Mouse (Mus musculus) liver, embryonic 11.5 days (tissue): ENCODE data around the gene Timm23. TPM values are rescaled to one million over a fixed set of nuclear protein-coding genes. Genes with fewer than 3 reads are reported as not detected.

ENCODE experiments used
- ATAC-seq: fragments of 200-750 bp; cut with Nextera tagmentation; replicated peaks from 2 replicates; pipeline ENCODE4 v1.8.0; 2017; ENCODE audit warnings: moderate number of reproducible peaks, mild to moderate bottlenecking, moderate TSS enrichment, moderate library complexity; ENCODE audit not compliant: low FRiP score
- DNase-seq: peaks from one replicate; pipeline ENCODE4 v3.0.0-alpha.2; 2017; ENCODE audit warnings: low spot score
- H3K27ac ChIP-seq: fragments of 300-500 bp; sonication (generic); 2 replicates; pipeline ENCODE4 v1.5.1; 2014; ENCODE audit warnings: mild to moderate bottlenecking, low read depth, low read length, control low read depth
- H3K27me3 ChIP-seq: fragments of 300-500 bp; sonication (generic); replicated peaks from 2 replicates; pipeline ENCODE4 v1.6.1; 2014; ENCODE audit warnings: low read length, mixed read lengths; ENCODE audit not compliant: control insufficient read depth, insufficient read depth
- H3K36me3 ChIP-seq: fragments of 300-500 bp; sonication (generic); 2 replicates; pipeline ENCODE4 v1.6.1; 2014; ENCODE audit warnings: mild to moderate bottlenecking, low read length, moderate library complexity, mixed read lengths; ENCODE audit not compliant: control insufficient read depth, insufficient read depth
- H3K4me1 ChIP-seq: fragments of 300-500 bp; sonication (generic); replicated peaks from 2 replicates; pipeline ENCODE4 v1.6.1; 2014; ENCODE audit warnings: low read length, mixed read lengths; ENCODE audit not compliant: control insufficient read depth, insufficient read depth
- H3K4me2 ChIP-seq: fragments of 300-500 bp; sonication (generic); 2 replicates; pipeline ENCODE4 v1.6.1; 2014; ENCODE audit warnings: mild to moderate bottlenecking, control low read depth, moderate library complexity
- H3K4me3 ChIP-seq: fragments of 300-500 bp; sonication (generic); 2 replicates; pipeline ENCODE4 v1.5.1; 2014; ENCODE audit warnings: low read depth, low read length, control low read depth
- H3K9ac ChIP-seq: fragments of 300-500 bp; sonication (generic); 2 replicates; pipeline ENCODE4 v1.6.1; 2014; ENCODE audit warnings: low read depth, low read length, control low read depth
- H3K9me3 ChIP-seq: fragments of 300-500 bp; sonication (generic); 2 replicates; pipeline ENCODE4 v1.6.1; 2016; ENCODE audit warnings: low read length, inconsistent platforms, mixed read lengths; ENCODE audit not compliant: control insufficient read depth
- WGBS: fragments of 180-500 bp; shearing (Covaris S2); extraction: QIAGEN DNeasy Blood & Tissue Kit; methylation state at CpG from one replicate; pipeline ENCODE4 v1.1.7; 2014; 5-methylcytosine and 5-hydroxymethylcytosine counted together
- polyA plus RNA-seq: library from polyadenylated mRNA; unstranded; fragments of >200 nt; fragmentation: Nextera tagmentation; extraction: Ambion mirVana; gene quantifications from 2 replicates; pipeline ENCODE4 v1.2.1, GENCODE M21; 2014

The Timm23 gene
- polyA plus RNA-seq, 1 experiment from 2014 or later, result 425 TPM

- no peak for DNase-seq
Measured at GRCm38 (mm10) chr14:32168653-32169231, 33.0 kb downstream of the Timm23 start.

DNA sequence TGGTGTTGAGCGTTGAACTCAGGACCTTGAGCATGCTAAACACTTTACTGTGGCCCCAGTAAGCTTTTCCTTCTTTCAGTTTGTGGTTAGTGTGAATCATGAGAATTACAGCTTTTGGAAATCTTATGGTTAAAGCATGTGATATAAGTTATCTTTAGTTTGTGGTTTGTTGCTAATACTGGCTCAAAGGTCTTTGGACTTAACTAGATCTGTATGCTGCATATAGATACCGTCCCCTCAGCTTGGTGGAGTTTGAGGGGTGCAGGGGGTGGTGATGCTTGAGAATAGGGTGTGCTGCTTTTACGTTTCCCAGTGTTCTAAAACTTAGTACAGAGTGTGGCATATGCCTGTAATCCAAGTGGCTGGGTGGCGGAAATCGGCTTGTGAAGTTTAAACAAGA lies 34.4 kb downstream of the Timm23 start:
- ATAC-seq, result peak; percentile 34; the same call in 1 of the 2 replicates
- H3K9ac ChIP-seq, result peak overlapping the region; percentile 49; the same call in 1 of the 2 replicates

More at GRCm38 (mm10) chr14:32168653-32169231, 33.0 kb downstream of the Timm23 start:
- peak; percentile 86 for ATAC-seq
- Histone ChIP-seq H3K36me3 (peaks cover 15% of the 10 kb centered on the region), H3K4me2 (peak overlapping the region; percentile 91), H3K4me3 (peak overlapping the region; percentile 52), H3K4me1 (peaks cover 50% of the 10 kb centered on the region), H3K9me3 (no peaks in the 10 kb centered on the region), H3K27ac (peak overlapping the region; percentile 95), H3K27me3 (no peaks in the 10 kb centered on the region), H3K9ac (0 out of 2 replicates have a peak overlapping the region, but pooled peaks have one; percentile 25)
- WGBS, result 40% methylated on average over 3 of the region's 3 CpGs

GRCm38 (mm10) chr14:32166840-32167239 lies 34.9 kb downstream of the Timm23 start:
- DNase-seq, result no peak
- peak overlapping the region; percentile 91 for H3K4me2 ChIP-seq
- no peaks in the 10 kb centered on the region for H3K27me3 ChIP-seq
- peak overlapping the region; percentile 95 for H3K27ac ChIP-seq
- H3K36me3 ChIP-seq, result peaks cover 6% of the 10 kb centered on the region; the same call in 1 of the 2 replicates
- no peak for ATAC-seq
- peaks cover 68% of the 10 kb centered on the region for H3K4me1 ChIP-seq
- no peaks in the 10 kb centered on the region for H3K9me3 ChIP-seq
- 37% methylated on average over 1 of the region's 1 CpGs for WGBS
- peak overlapping the region; percentile 52 for H3K4me3 ChIP-seq
- H3K9ac ChIP-seq, result peak overlapping the region; percentile 49

More for the DNA sequence above, 34.4 kb downstream of the Timm23 start:
- H3K36me3 ChIP-seq, result peaks cover 9% of the 10 kb centered on the region; the same call in 1 of the 2 replicates
- no peaks in the 10 kb centered on the region for H3K27me3 ChIP-seq
- H3K4me1 ChIP-seq, result peaks cover 63% of the 10 kb centered on the region
- peak overlapping the region; percentile 91 for H3K4me2 ChIP-seq
- WGBS, result 45% methylated on average over 5 of the region's 5 CpGs
- H3K4me3 ChIP-seq, result peak overlapping the region; percentile 52
- no peaks in the 10 kb centered on the region for H3K9me3 ChIP-seq
- H3K27ac ChIP-seq, result peak overlapping the region; percentile 95
- no peak for DNase-seq

DNA sequence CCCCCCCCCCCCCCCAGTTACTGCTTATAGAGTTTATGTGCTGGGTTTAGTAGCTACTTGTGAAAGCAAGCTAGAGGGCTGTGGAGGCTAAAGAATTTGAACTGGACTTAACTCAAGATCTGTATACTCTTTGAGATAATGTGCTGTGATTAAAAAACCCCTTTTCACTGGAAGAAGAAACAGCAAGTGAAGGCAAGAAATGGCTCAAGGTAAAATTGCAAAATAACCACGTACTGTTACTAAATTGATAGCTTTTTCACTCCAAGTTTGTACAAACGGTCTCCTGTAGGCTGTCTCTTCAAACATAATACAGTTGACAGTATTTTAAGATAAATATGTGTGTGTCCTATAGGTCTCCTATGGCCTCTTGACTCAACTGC lies 35.6 kb downstream of the Timm23 start:
- DNase-seq (no peak), ATAC-seq (no peak)
- H3K4me2 ChIP-seq, result peak overlapping the region; percentile 91
- H3K4me3 ChIP-seq, result peak overlapping the region; percentile 52
- H3K4me1 ChIP-seq, result peaks cover 76% of the 10 kb centered on the region
- H3K9me3 ChIP-seq, result no peaks in the 10 kb centered on the region
- peaks cover 4% of the 10 kb centered on the region; the same call in 1 of the 2 replicates for H3K36me3 ChIP-seq
- no peaks in the 10 kb centered on the region for H3K27me3 ChIP-seq
- 44% methylated on average over 2 of the region's 2 CpGs for WGBS
- peak overlapping the region; percentile 95 for H3K27ac ChIP-seq
- peak overlapping the region; percentile 62 for H3K9ac ChIP-seq

DNA sequence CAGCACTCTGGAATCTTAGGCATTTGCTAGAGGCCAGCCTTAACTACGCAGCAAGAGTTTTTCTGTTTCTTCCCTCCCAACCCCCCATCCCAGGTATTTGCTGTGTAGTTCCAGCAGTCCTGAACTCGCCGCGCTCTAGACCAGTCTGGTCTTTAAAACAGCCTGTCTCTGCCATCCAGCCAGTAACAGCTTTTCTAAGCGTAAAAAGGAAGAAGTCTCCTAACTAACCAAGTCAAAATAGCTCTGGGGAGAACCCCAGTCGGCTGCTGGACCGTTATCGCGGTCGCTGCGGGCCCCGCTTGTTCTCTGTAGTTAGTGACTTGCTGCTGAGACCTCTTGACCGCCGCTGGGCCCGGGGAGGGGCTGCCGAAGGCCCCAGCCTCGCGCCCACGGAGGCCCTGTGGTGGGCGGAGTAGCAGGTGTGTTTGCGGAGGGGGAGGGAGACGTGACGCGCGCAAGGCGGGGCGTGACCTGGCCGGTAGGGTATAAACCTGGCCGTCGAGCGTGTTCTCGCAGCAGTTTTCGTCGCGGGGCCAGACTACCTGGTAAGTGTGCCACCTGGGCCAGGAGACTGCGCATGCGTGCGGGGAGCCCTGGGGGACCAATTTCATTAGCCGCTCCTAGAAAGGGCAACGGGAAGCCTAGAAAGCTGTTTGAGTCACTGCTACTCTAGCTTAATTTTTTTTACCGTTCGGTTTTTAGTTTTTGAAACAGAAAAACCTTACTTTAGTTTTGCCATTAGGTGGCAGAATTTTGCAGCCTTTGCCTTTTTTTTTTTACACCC lies 36.2 kb downstream of the Timm23 start:
- under 1% methylated on average over 42 of the region's 42 CpGs for WGBS
- H3K27ac ChIP-seq, result peak overlapping the region; percentile 95
- H3K9ac ChIP-seq, result peak overlapping the region; percentile 62
- peak overlapping the region; percentile 52 for H3K4me3 ChIP-seq
- no peaks in the 10 kb centered on the region for H3K9me3 ChIP-seq
- H3K4me1 ChIP-seq, result peaks cover 82% of the 10 kb centered on the region
- no peaks in the 10 kb centered on the region for H3K36me3 ChIP-seq
- H3K27me3 ChIP-seq, result no peaks in the 10 kb centered on the region
- DNase-seq, result peak; percentile 80
- peak overlapping the region; percentile 91 for H3K4me2 ChIP-seq
- peak; percentile 73 for ATAC-seq

- WGBS, result 45% methylated on average over 8 of the region's 8 CpGs
- Histone ChIP-seq H3K9ac (no peak overlapping the region), H3K9me3 (no peaks in the 10 kb centered on the region), H3K36me3 (no peaks in the 10 kb centered on the region), H3K4me2 (peak overlapping the region; percentile 91), H3K27ac (peak overlapping the region; percentile 95), H3K27me3 (no peaks in the 10 kb centered on the region), H3K4me3 (peak overlapping the region; percentile 52), H3K4me1 (peaks cover 77% of the 10 kb centered on the region)
- DNase-seq, result no peak
- ATAC-seq, result no peak
Measured at GRCm38 (mm10) chr14:32164173-32165051, 37.3 kb downstream of the Timm23 start.

GRCm38 (mm10) chr14:32163203-32163888 lies 38.4 kb downstream of the Timm23 start:
- Histone ChIP-seq H3K4me1 (peaks cover 72% of the 10 kb centered on the region), H3K4me3 (no peak overlapping the region), H3K27ac (no peak overlapping the region; the same call in 1 of the 2 replicates), H3K36me3 (no peaks in the 10 kb centered on the region), H3K27me3 (no peaks in the 10 kb centered on the region), H3K9ac (no peak overlapping the region), H3K9me3 (no peaks in the 10 kb centered on the region), H3K4me2 (peak overlapping the region; percentile 91)
- DNase-seq (no peak), ATAC-seq (no peak)
- WGBS, result 84% methylated on average over 11 of the region's 11 CpGs

DNA sequence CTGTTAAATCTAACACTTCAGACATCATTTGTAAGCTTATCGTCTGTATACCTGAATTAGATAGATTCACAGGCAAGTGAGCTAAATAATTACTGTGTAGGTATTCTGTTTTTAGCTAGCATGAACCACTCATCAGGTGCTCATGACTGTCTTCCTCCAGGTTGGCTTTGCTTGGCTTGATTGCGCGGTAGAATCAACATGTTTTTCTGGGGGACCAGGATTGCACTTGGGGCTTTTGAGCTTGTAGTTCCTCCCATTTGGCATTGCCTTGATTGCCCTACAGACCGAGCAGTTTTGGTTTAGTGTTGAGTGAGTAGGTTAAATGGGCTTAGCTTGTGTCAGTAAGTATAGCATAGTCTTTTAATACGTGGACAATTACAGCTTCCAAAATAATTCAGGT lies 39.5 kb downstream of the Timm23 start:
- Histone ChIP-seq H3K9me3 (no peaks in the 10 kb centered on the region), H3K36me3 (no peaks in the 10 kb centered on the region), H3K4me3 (0 out of 2 replicates have a peak overlapping the region, but pooled peaks have one; percentile 76), H3K4me1 (peaks cover 62% of the 10 kb centered on the region), H3K9ac (no peak overlapping the region; the same call in 1 of the 2 replicates), H3K27me3 (no peaks in the 10 kb centered on the region), H3K4me2 (peak overlapping the region; percentile 91), H3K27ac (no peak overlapping the region)
- DNase-seq, result no peak
- ATAC-seq, result no peak
- 87% methylated on average over 5 of the region's 5 CpGs for WGBS
